Mouse (Mus musculus): Measurements from ENCODE around the gene Jmjd7. TPM values are rescaled to one million over a fixed set of nuclear protein-coding genes. Genes with fewer than 3 reads are reported as not detected.
A peak's percentile ranks its signal among the peaks of the same experiment; 100 is the strongest.

The Jmjd7 gene
- total RNA-seq, 2 experiments from 2014 or later, result 4.3 to 7.3 TPM

DNA sequence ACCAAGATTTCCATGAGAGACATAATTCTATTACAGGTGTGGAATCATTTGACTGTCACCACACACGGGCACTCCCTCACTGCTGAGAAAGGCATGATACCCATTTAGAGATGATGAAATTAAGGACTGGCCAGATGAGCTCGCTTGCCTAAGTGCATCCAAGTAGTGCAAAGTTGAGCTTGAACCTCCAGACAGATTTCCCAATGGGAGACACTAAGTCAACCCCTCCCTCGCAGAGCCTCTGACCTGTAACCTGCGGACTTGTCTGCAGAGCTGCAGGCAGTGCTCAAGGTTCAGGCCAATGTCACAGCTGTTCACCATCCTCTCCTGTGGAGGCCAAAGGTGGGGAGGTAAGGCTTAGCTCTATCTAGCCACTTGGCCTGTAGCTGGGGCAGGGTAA lies 31.5 kb downstream of the Jmjd7 start:
- DNase-seq (ENCODE audit: low spot score in 2 of 2), result no peak

GRCm38 (mm10) chr2:120059466-120059865 lies 32.2 kb downstream of the Jmjd7 start:
- no peak for DNase-seq (ENCODE audit: low spot score in 2 of 2)

GRCm38 (mm10) chr2:120060190-120060589 lies 32.9 kb downstream of the Jmjd7 start:
- no peak for DNase-seq (ENCODE audit: low spot score in 2 of 2)

DNA sequence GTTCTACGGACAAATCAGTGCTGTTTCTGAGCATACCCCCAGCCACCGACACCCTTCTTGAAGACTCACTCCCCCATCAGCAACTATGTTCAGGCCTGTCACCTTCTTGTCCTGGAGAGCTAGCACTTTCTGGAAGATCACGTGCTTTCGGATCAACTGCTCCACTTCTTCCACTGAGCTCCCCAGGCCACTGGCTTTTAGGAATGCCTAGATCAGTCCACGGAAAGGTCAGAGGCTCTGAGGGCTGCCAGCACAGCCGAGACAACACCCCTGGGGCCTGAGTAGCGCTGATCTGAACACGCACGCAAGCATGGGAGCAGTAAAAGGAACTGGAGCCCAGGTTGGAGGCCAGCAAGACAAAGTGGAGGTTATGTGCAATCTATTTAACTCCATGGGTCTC lies 33.4 kb downstream of the Jmjd7 start:
- DNase-seq (ENCODE audit: low spot score in 2 of 2), result no peak

DNA sequence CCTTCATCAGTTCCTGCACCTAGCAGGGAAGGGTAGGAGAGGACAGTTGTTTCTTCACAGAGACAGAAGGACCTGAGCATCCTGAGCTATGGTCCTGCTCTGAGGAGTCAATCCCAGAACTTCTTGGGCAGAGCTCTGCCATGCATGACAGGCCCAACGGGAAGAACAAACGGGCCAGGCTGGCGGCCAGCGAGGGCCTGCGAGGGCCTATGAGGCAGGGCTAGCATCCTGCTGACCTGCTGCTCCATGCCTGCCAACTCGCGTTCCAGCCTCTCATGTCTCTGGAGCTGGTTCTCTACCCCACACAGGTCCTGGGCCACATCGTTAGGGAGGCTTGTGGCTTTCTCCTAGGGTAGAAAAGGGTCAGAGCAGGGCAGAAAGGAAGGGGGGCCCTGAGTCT lies 35.0 kb downstream of the Jmjd7 start:
- no peak for DNase-seq (ENCODE audit: low spot score in 2 of 2)

DNA sequence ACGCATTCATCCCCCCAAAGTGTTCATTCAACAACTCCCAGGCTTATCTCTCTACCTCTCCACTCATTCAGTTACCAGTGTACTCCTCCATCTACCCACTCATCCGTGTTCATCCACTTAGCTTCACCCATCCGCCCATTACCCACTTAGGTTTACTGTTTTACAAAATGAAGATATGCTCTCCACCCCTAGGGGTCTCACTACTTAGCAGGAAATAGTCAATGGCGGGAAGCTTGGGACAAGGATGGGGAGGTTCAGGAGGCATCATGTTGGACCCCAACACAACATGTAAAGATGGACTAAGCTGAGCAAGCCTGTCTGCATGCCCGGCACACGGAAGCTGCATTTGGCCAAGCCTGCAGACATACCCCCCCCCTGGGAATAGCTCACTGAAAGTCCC lies 37.4 kb downstream of the Jmjd7 start:
- DNase-seq (ENCODE audit: low spot score in 2 of 2), result no peak

DNA sequence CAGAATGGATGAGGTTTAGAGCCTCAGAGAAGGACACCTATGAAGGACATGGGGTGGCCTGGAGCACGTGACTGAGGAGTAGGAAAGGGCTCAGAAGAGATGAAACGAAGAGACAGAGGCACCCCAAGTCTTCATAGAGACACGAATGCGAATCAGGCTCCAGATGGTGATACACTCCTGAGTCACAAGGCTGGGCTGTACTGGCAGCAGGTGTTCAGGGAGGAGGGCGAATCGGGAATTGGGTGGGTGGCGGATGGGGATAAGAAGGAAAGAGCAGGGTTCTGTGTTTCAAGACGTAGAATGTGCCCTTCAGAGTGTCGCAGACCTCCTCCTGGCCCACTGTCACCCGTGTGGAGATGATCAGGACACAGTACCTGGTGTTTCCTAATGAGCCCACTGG lies 38.0 kb downstream of the Jmjd7 start:
- DNase-seq (ENCODE audit: low spot score in 2 of 2), result peak; percentile 45 to 53

DNA sequence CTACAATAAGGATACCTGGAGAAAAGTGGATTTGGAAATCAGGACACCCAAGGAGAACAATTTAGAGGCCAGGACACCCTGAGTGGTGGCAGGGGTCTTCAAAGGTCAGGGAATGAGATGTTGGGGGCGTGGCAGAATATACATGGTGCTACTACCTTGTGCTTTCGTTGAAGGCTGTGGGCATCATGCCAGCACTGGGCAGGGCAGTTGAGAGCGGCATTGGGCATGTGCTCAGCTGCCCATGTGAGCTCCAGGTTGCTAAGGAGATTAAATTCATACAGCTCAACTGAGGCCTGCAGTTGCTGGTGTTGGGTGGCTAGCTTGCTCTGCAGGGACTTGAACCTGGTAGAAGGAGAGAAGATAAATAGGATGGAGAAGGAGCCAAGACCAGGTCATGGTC lies 38.9 kb downstream of the Jmjd7 start:
- DNase-seq (ENCODE audit: low spot score in 2 of 2), result no peak

DNA sequence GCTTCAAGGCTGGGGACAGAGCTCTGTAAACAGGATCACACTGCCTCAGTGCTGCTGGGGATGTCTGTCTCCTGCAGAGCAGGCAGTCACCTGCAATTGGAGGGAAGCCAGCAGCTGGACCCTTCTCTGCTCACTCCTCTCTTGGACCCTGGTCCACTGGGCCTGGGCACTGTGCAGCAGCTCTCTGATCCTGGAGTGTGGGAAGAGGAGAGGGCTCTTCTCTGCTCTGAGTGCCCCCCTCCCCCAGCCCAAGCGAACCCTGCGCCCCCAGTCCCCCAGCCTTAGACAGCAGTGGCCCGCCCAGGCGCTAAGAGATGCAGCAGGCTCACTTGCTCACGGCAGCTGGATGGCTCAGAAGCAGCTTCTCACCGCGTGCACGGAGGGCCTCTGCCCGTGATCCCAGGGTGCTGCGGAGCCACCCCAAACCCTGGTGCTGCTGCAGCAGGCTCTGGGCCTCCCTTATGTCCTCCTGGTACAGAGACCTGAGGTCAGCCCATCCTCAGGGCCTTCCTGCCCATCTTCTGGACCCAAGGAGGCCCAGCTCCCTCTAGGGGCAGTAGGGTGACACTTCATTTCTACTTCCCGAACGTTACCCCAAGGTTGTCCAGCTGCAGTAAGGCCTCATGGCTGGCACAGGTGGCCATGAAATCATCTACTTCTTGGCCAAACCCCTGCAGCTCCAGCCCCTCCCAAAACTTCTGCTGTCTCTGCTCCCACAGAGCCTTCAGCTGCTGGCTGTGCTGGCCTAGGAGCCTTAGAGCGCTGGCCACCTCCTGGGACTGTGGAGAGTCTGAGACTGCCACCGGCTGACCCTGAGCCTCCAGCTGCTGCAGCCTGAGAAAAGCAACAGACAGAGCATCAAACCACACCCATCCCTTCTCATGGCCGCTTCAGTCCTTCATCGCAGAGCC lies 41.5 kb downstream of the Jmjd7 start:
- no peak for DNase-seq (ENCODE audit: low spot score in 2 of 2)

DNA sequence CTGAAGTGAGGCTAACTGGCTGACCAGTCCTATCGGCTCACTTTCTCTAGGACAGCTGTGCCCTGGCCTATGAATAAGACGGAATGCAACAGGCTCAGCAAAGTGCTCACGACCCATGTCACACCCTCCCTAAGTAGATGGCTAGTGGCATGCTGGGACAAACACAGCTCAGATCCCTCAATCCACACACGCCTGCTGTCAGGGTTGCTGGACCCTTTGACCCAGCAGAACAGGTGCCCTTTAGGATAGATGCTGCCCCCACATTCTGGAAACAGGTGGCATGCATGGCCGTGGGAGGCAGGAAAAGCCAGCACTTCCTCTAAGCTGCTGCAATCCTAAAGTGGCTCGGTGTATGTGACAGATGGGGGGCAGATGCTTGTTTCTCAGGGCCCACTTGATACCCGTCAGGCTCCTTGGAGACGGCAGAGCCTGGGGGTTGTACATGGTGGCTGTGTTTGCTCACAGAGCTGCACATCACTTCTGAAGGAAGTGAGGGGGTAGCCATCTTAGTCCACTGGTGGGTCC lies 42.2 kb downstream of the Jmjd7 start:
- DNase-seq (ENCODE audit: low spot score in 2 of 2), result peak; percentile 78 to 86

DNA sequence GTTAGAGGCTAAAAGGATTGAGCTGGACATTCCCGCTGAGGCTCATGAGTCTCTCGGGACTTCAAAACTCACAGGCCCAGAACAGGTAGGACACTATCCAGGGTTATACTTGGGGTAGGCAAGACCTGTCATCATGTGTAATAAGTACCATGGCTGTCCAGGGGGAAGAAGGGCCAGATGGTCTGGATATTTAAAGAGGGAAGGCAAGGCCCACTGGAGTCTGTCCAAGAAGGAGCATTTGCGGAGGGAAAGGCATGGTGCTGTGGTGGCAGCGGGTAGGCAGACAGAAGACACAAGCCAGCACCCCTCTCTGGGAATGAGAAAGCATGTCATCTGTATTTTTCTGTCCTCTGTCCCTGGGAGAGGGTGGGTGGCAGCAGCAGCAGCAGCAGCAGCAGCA lies 46.8 kb downstream of the Jmjd7 start:
- no peak for DNase-seq (ENCODE audit: low spot score in 2 of 2)

DNA sequence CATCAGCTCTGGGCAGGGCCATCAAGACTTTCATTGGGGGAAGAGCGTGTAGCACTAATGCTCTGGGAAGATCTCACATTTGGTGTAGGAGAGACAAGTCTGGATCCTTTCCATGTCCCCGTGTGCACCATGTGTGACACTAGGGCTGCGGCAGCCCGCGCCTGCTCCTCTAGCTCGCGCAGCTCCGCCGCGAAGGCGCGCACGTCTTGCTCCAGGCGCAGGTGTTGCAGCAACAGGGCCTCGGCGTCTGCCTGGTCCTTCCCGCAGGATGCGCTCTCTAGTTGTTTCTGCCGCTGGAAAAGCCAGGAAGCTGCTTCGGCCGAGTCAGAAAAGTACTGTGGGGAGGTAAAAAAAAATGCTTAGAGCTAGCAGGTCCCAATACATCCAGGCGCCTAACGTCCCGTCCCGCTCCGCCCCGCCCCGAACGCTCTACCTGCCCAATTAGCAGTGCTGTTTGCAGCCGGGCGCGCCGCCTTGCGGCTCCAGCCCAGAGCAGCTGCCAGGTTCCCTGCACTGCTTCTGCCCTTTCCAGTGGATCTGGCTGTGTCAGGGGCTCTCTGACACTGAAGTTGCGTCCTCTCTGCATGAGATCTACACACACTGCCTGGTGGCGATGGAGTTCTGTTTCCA lies 48.9 kb downstream of the Jmjd7 start:
- peak in 1 of 2 experiments; percentile 38 for DNase-seq (ENCODE audit: low spot score in 2 of 2)

Small RNAs within 50 kb of the gene (microRNA-seq; reads per million reads assigned to microRNA genes)
- gene Mir7665, result 0.59 to 0.74 reads per million in 2 experiments

Other genes starting within 250 kb of the Jmjd7 start
- gene Rpap1, start 239.9 kb upstream of the Jmjd7 start, total RNA-seq (2021), result 10 to 100 TPM; 17.7 to 19.2 TPM
- gene Tyro3, start 229.8 kb upstream of the Jmjd7 start, total RNA-seq (2021), result 10 to 100 TPM; 87.5 to 93.6 TPM
- 10 to 100 TPM; 69.2 to 71.2 TPM for gene Mga, start 130.3 kb upstream of the Jmjd7 start, total RNA-seq (2021)
- gene Mapkbp1, start 54.8 kb upstream of the Jmjd7 start, total RNA-seq (2021), result 10 to 100 TPM; 39.3 to 40.4 TPM
- gene Gm28042, start within 50 bp of the Jmjd7 start, total RNA-seq (2021), result 1 to 10 TPM; 1.7 to 2.0 TPM
- gene Pla2g4b, start 5.9 kb downstream of the Jmjd7 start, total RNA-seq (2021), result 1 to 10 TPM; 3.9 to 4.1 TPM
- 1 to 10 TPM; 8.5 to 8.9 TPM for gene Ehd4, start 127.1 kb downstream of the Jmjd7 start, total RNA-seq (2021)
- gene Pla2g4e, start 217.9 kb downstream of the Jmjd7 start, total RNA-seq (2021), result 10 to 100 TPM in 1 of 2 experiments, 1 to 10 TPM in 1; 9.8 to 10.6 TPM

Data from layer of hippocampus, adult 18-20 months (tissue).